Mouse (Mus musculus) gonadal fat pad, adult 2 months (tissue): ENCODE measurements around the gene Snph. TPM values are rescaled to one million over a fixed set of nuclear protein-coding genes. Genes with fewer than 3 reads are reported as not detected.

Experiments used
- DNase-seq: peaks from one replicate; pipeline ENCODE4 v3.0.0-alpha.2; 2012; ENCODE audit warnings: low read depth
- polyA plus RNA-seq: library from polyadenylated mRNA; depleted of rRNA; stranded (reverse); fragments of >200 nt; gene quantifications from 2 replicates; pipeline ENCODE4 v1.2.3, GENCODE M21; 2012; rRNA removed

The Snph gene
- polyA plus RNA-seq, 1 experiment: 1.3 TPM

GRCm38 (mm10) chr2:151543063-151543895 lies 89.1 kb downstream of the Snph start:
- no peak for DNase-seq

DNA sequence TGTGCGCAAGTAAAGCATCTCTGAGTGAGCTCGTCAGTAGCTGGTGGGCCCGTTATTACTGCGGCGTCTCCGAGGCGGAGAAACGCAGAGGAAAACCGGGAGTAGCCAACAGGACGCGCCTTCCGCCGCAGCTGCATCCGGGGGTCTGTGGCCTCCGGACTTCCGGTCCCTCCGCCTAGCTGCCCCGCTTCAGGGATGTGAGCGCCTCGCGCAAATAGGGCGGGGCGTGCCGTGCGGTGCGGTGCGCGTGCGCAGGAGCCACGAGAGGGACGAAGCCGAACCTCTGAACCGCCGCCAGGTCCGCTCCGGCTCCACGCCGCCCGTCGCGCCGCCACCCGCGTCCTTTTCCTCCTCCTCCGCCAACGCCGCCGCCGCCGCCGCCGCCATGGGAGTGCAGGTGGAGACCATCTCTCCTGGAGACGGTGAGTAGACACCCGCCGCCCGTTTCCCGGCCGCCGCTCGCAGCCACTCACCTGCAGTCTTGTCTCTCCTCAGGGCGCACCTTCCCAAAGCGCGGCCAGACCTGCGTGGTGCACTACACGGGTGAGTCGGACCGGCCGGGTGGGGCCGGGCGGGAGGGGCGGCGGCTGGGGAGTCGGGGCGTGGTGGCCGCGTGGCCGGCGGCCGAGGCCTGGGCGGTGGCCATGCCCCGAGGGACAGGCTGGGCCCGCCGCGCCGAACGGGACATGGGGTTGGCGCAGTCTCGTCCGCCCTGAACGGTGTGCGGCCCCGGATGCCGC lies 89.9 kb downstream of the Snph start, which contains the start of gene Fkbp1a:
Gene Fkbp1a (plus strand): TSS at position 161 of the 740 bp plus-strand sequence.
- no peak for DNase-seq

Other genes with a start within 250 kb of the Snph start
- 0.05 TPM in 1 of 2 replicates, not detected in the other for gene 4921509C19Rik, start 156.4 kb downstream of the Snph start, polyA plus RNA-seq
- gene Nsfl1c, start 138.4 kb downstream of the Snph start, polyA plus RNA-seq: 68.3 and 71.0 TPM in 2 replicates
- gene Fkbp1a, start 90.1 kb downstream of the Snph start, polyA plus RNA-seq: 139 and 154 TPM in 2 replicates
- gene Sdcbp2, start 60.0 kb downstream of the Snph start, polyA plus RNA-seq: 24.3 and 24.9 TPM in 2 replicates
- not detected in 2 replicates for gene Rad21l, start 35.9 kb upstream of the Snph start, polyA plus RNA-seq
- gene Tmem74b, start 69.4 kb upstream of the Snph start, polyA plus RNA-seq: 0.09 and 0.19 TPM in 2 replicates
- 47.6 and 49.7 TPM in 2 replicates for gene Psmf1, start 111.6 kb upstream of the Snph start, polyA plus RNA-seq
- gene Rspo4, start 210.3 kb upstream of the Snph start, polyA plus RNA-seq: not detected in 2 replicates